Mouse (Mus musculus) CH12.LX (cell line): ENCODE data around the gene Znrd1.

Source experiments
- CTCF ChIP-seq, 2 experiments: IDR thresholded peaks in 1 of 2; conservative IDR thresholded peaks in 1 of 2; 2 replicates each; pipeline ENCODE4 v1.5.1; 2011 to 2012; ENCODE audit warnings: low read depth in 2 of 2, low read length in 2 of 2, improper control_type of control experiment in 1 of 2, inconsistent platforms in 1 of 2, mild to moderate bottlenecking in 1 of 2, moderate library complexity in 1 of 2
- E2F4 ChIP-seq: IDR thresholded peaks from 2 replicates; pipeline ENCODE4 v1.6.1; 2011; ENCODE audit warnings: low read depth, low read length, improper control_type of control experiment; ENCODE audit not compliant: insufficient replicate concordance
- EP300 ChIP-seq: IDR thresholded peaks from 2 replicates; pipeline ENCODE4 v1.6.1; 2011; ENCODE audit warnings: low read length, improper control_type of control experiment
- MAX ChIP-seq: IDR thresholded peaks from 2 replicates; pipeline ENCODE4 v1.6.1; 2011; ENCODE audit warnings: low read length, improper control_type of control experiment
- MYC ChIP-seq: IDR thresholded peaks from 2 replicates; pipeline ENCODE4 v1.6.1; 2011; ENCODE audit warnings: low read depth, mild to moderate bottlenecking, improper control_type of control experiment, low read length
- NELFE ChIP-seq: IDR thresholded peaks from 2 replicates; pipeline ENCODE4 v1.6.1; 2011; ENCODE audit warnings: low read depth, low read length, improper control_type of control experiment
- POLR2A ChIP-seq: IDR thresholded peaks from 2 replicates; pipeline ENCODE4 v1.6.1; 2011; ENCODE audit warnings: low read depth, mild to moderate bottlenecking, improper control_type of control experiment, low read length
- POLR2AphosphoS2 ChIP-seq: IDR thresholded peaks from 2 replicates; pipeline ENCODE4 v1.6.1; 2011; ENCODE audit warnings: low read depth, low read length, improper control_type of control experiment
- RCOR1 ChIP-seq: conservative IDR thresholded peaks from 2 replicates; pipeline ENCODE4 v1.6.1; 2012; ENCODE audit warnings: low read depth, mild to moderate bottlenecking, inconsistent platforms, low read length, improper control_type of control experiment

GRCm38 (mm10) chr17:36973271-36973787, 15.0 kb upstream of the Znrd1 start:
- TF ChIP-seq CTCF (conservative IDR thresholded peaks at IDR 0.05 in 1 of 2, IDR thresholded peaks at IDR 0.05 in 1 of 2; ENCODE audit: low read depth in 2 of 2, low read length in 2 of 2) (no peak), POLR2A (no peak), MYC (no peak), EP300 (no peak), E2F4 (no peak), MAX (no peak), RCOR1 (no peak), POLR2AphosphoS2 (no peak), NELFE (no peak)
